Mouse (Mus musculus): ENCODE data around the gene Mcm9.

Mcm9 gene

GRCm38 (mm10) chr10:53580621-53581081, 49.6 kb downstream of the Mcm9 start:
- peak in 1 of 2 experiments; percentile 62 for DNase-seq (ENCODE audit: low spot score in 2 of 2)

GRCm38 (mm10) chr10:53580137-53580536, 50.1 kb downstream of the Mcm9 start:
- peak in 1 of 2 experiments; percentile 3 for DNase-seq (ENCODE audit: low spot score in 2 of 2)

- DNase-seq (ENCODE audit: low spot score in 2 of 2) = no peak
These were observed 61.7 kb downstream of the Mcm9 start for GRCm38 (mm10) chr10:53568531-53568930.

GRCm38 (mm10) chr10:53565538-53565937, 64.7 kb downstream of the Mcm9 start:
- DNase-seq (ENCODE audit: low spot score in 2 of 2) = no peak

GRCm38 (mm10) chr10:53562001-53562400, 68.2 kb downstream of the Mcm9 start:
- DNase-seq (ENCODE audit: low spot score in 2 of 2) = no peak

- DNase-seq (ENCODE audit: low spot score in 2 of 2) = no peak
These were observed 92.6 kb downstream of the Mcm9 start for GRCm38 (mm10) chr10:53537596-53537995.

- no peak for DNase-seq (ENCODE audit: low spot score in 2 of 2)
These were observed 97.9 kb downstream of the Mcm9 start for GRCm38 (mm10) chr10:53532297-53532696.

- peak; percentile 49 to 64 for DNase-seq (ENCODE audit: low spot score in 2 of 2)
These were observed 102.1 kb downstream of the Mcm9 start for GRCm38 (mm10) chr10:53527838-53528773.

GRCm38 (mm10) chr10:53527344-53527743, 102.9 kb downstream of the Mcm9 start:
- DNase-seq (ENCODE audit: low spot score in 2 of 2) = no peak

GRCm38 (mm10) chr10:53526350-53526749, 103.9 kb downstream of the Mcm9 start:
- DNase-seq (ENCODE audit: low spot score in 2 of 2) = no peak

- no peak for DNase-seq (ENCODE audit: low spot score in 2 of 2)
These were observed 104.8 kb downstream of the Mcm9 start for GRCm38 (mm10) chr10:53525265-53525976.

- no peak for DNase-seq (ENCODE audit: low spot score in 2 of 2)
These were observed 110.9 kb downstream of the Mcm9 start for GRCm38 (mm10) chr10:53519068-53519954.

- no peak for DNase-seq (ENCODE audit: low spot score in 2 of 2)
These were observed 111.7 kb downstream of the Mcm9 start for GRCm38 (mm10) chr10:53518599-53518913.

- no peak for DNase-seq (ENCODE audit: low spot score in 2 of 2)
These were observed 112.3 kb downstream of the Mcm9 start for GRCm38 (mm10) chr10:53517770-53518598.

- no peak for DNase-seq (ENCODE audit: low spot score in 2 of 2)
These were observed 117.7 kb downstream of the Mcm9 start for GRCm38 (mm10) chr10:53512491-53512890.

GRCm38 (mm10) chr10:53509158-53509773, 121.0 kb downstream of the Mcm9 start:
- DNase-seq (ENCODE audit: low spot score in 2 of 2) = peak in 1 of 2 experiments; percentile 50

GRCm38 (mm10) chr10:53508676-53509075, 121.6 kb downstream of the Mcm9 start:
- no peak for DNase-seq (ENCODE audit: low spot score in 2 of 2)

GRCm38 (mm10) chr10:53505526-53505925, 124.7 kb downstream of the Mcm9 start:
- DNase-seq (ENCODE audit: low spot score in 2 of 2) = no peak

GRCm38 (mm10) chr10:53505069-53505468, 125.2 kb downstream of the Mcm9 start:
- DNase-seq (ENCODE audit: low spot score in 2 of 2) = no peak

Data from cerebellum, postnatal 4 days (tissue).